Mouse (Mus musculus) gonadal fat pad, adult 2 months (tissue): Measurements from ENCODE around the gene Lfng. TPM values are rescaled to one million over a fixed set of nuclear protein-coding genes. Genes with fewer than 3 reads are reported as not detected.

ENCODE experiments used
- DNase-seq: peaks from one replicate; pipeline ENCODE4 v3.0.0-alpha.2; 2012; ENCODE audit warnings: low read depth
- polyA plus RNA-seq: library from polyadenylated mRNA; depleted of rRNA; stranded (reverse); fragments of >200 nt; gene quantifications from 2 replicates; pipeline ENCODE4 v1.2.3, GENCODE M21; 2012; rRNA removed

Gene Lfng
- polyA plus RNA-seq, result 53.1 and 66.0 TPM in 2 replicates

- DNase-seq, result no peak
Observed at GRCm38 (mm10) chr5:140607001-140607835, at the start of gene Lfng. Lfng (plus strand) TSS chr5:140607320.

GRCm38 (mm10) chr5:140562601-140563000 lies 44.5 kb upstream of the Lfng start:
- DNase-seq, result no peak

- DNase-seq, result no peak
Observed at GRCm38 (mm10) chr5:140564896-140565295, 42.2 kb upstream of the Lfng start, which contains the start of gene Grifin. Grifin (minus strand) TSS chr5:140565071.

- no peak for DNase-seq
Observed at GRCm38 (mm10) chr5:140565451-140565850, 41.7 kb upstream of the Lfng start.

DNA sequence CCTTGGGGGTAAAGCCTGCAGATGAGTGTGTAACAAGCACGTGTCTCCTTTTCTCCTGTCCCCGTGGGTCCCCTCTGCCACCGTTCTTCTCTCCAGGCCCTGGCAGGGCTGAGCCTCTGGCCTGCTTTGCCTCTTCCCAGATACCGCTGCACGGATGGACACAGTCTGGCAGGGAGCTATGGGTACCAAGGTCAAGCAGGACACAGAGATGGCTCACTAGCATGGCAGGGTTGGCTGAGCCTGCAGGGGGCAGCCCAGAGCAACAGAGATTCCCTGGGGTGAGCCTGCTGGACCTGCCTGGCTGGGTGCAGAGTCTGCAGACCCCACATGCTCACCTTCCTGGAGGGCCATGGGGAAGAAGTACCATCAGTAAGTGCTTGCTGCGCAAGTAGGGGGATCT lies 41.3 kb upstream of the Lfng start:
- DNase-seq, result no peak

DNA sequence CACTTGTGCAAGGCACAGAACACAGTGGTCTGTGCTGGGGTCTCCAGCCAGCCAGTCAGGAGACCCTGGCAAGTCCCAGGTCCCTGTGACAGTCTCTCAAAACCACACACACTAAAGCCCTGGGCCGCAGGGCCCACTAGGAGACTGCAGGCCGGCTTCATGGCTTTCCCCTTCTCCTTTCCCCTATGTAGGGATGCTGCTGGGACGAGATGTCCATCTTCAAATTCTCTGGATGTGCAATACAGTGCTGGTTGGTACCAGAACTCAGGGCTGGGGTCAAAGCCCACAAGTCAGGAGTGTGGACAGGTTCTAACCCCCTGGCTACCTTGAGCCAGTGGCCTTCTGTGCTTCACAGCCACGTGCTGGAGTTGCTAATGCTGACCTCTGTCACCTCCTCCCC lies 40.8 kb upstream of the Lfng start:
- no peak for DNase-seq

DNA sequence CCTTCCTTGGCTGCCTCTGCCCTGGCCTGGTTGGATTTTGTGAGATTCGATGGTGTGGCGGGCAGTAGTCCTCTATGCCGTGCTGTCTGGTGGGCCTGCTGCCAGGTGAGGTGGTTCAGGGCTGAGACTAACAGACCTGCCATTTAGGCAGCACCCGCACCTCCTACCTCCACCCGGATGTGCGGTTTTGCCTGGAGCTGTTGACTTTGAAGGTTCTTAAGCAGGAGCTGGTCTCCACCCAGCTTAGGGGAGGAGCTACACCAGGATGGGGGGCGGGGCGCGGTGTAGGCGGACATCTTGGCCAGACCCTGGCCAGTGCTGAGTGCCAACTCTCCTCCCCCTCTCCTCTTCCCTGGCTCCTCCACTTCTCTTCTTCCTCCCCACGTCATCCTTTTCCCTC lies 39.8 kb upstream of the Lfng start:
- no peak for DNase-seq

GRCm38 (mm10) chr5:140567751-140568150 lies 39.4 kb upstream of the Lfng start:
- no peak for DNase-seq

DNA sequence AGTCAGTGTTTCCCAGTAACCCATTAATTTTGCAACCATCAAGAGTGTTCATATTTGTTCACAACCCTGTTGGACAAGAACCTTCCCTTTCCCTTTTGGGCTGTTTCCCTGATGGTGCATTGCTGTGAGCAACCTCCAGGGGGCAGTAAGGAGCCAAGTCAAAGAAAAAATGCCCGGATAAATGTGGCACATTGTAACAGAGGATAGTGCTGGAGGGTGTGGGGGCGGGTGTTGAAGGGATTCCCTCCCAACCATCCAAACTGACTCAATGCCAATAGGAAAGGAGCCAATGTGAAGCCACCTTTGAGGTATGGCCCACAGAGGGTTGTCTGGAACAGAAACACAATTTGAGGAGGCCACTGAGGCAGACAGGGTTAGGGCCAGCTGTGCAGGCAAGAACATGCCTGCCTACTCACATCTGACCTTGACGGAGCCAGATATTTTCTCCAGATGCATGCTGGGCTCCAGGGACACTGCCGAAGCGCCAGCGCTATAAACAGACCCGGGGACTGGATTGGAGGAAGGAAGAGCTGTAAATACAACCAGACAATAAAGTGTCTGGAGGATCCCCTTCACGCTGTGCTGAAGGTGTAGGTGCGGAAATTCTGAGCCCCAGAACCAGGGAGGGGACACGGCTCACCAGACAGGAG lies 38.7 kb upstream of the Lfng start:
- DNase-seq, result peak; percentile 64

DNA sequence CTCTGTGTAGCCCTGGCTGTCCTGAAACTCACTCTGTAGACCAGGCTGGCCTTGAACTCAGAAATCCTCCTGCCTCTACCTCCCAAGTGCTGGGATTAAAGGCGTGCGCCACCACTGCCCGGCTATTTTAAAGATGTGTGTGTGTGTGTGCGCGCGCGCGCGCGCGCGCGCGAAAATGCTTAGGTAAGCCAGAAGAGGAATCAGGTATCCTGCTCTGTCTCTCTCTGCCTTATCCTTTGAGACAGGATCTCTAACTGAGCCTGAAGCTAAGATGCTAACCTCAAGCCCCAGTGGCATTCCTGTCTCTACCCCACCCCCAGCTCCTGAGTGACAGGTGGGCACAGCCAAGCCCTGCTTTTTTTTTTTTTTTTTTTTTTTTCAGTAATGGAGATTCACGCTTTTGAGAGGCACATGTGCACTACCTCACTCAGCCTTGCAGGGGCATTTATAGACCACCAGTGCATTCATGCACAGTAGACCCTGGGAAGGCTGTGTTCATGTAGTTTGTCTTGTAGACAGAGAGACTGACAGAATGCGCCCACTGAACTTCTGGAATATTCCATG lies 38.0 kb upstream of the Lfng start:
- no peak for DNase-seq

- DNase-seq, result no peak
Observed at GRCm38 (mm10) chr5:140570223-140570870, 36.8 kb upstream of the Lfng start.

GRCm38 (mm10) chr5:140571201-140571600 lies 35.9 kb upstream of the Lfng start:
- no peak for DNase-seq

DNA sequence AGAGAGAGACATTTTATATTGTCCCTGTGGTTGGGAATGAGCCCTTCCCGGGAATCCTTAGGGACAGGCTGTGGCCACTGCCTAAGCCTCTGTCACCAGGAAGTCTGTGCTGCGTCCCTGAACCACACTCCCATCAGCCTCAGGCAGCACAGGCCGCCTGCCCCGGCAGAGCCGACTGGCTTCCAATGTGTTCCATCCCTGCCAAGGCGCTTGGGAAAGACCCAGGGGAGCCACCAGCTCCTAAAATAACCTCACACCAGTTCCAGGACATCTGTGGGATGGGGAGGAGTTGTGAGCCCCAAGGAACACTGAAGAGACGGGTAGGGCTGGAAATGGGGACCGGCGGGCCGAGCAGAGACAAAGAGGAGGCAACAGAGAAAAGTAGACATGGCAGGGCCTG lies 35.4 kb upstream of the Lfng start:
- DNase-seq, result peak; percentile 50

GRCm38 (mm10) chr5:140572611-140573010 lies 34.5 kb upstream of the Lfng start:
- DNase-seq, result no peak

DNA sequence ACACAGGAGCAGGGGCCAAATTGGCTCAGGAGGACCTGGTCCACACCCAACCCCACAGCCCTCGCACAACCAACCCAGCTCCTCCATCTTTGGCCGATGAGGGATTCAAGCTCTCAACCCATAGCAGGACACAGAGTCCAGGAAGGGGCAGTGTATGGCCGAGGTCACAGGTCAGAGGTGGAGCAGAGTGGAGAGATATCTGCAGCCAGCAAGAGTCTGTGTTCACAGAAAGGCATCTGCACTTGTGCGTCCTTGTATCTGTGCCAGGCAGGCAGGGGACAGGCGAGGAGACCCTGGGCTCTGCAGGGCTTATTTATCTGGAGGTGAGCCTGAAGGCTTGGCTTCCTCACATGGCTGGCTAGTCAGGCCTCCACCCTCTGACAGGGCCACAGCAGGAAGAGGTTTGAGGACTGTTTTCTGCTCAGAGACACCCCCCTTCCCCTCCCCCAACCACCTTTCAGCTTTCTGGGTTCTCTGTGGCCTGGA lies 31.7 kb upstream of the Lfng start:
- no peak for DNase-seq

DNA sequence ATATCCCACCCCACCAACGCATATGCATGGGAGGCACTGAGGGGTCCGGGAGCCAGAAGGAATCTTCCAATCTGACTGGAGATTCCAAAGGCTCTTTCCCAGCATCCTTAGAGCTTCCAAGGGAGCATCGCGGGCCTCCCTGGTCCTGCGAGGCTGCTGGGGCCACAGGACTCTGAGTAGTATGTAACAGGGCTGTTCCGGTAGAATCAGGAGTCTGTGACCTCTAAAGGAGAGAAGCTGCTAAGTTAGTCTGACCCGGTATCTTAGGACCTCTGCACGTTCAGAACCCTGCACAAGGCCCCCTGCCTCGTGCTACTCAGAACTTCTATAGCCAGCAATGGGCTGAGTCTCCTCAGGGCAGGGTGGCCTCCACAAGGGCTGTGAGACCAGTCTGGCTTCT lies 27.9 kb upstream of the Lfng start:
- DNase-seq, result no peak

DNA sequence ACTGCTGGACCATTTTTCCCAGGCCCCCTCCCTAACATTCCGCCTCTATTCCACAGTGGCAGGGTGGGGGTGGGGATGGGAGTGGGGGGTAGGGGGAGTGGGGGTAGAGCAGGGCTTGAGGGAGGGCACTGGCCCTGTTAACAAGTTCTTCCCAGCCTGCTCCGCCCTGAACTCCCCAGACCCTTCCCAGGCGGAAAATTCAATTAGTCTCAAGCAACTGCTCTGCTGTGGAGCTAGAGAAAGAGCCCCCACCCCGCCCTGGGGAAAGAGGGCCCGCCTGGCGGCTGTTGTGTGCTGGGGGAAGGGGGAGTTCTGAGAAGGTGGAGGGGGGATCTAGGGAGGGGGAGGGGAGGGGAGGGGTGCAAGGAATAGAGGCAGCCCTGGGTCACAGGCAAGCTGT lies 27.3 kb upstream of the Lfng start:
- no peak for DNase-seq

- DNase-seq, result no peak
Observed at GRCm38 (mm10) chr5:140581569-140581968, 25.6 kb upstream of the Lfng start.

GRCm38 (mm10) chr5:140582995-140583731 lies 24.0 kb upstream of the Lfng start:
- no peak for DNase-seq

DNA sequence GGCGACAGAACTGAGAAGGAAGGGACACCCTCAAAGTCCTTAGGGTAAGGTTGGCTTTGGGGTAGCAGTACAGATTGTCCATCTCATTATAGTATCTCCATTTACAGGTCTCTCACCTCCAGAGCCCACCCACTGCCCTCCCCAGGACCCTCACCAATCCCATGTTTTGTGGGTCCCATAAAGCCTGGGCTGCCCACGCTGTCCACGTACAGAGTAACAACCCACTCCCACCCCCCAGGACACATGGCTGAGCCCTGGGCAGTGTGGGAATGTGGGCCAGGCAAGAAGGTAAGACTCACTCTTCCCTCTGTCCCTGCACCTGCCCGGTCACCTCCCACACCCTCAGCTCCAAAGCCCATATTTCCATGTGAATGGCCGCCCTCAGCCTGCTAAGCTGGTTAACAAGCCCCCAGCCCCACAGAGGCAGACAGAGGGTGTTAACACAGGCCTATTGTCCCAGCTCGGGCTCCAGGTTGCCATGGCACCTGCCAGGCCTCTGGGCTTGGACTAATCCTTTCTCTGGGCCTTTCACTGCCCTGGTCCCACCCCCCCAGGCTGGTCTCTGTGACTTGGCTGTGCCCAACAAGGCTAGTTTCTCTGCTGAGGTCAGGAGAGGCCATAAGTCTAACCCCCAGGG lies 23.3 kb upstream of the Lfng start:
- DNase-seq, result no peak
